Mouse (Mus musculus) lung, postnatal 0 days (tissue): ENCODE results near the gene Arid1a.
A peak's percentile ranks its signal among the peaks of the same experiment; 100 is the strongest.
"Not testable (repeated sequence)": the region's sequence is repeated elsewhere in the genome, so short reads cannot be mapped to it uniquely, and the experiment has no call there.

Experiments
- CTCF ChIP-seq: IDR thresholded peaks from 2 replicates; pipeline ENCODE4 v1.5.1; 2016; ENCODE audit warnings: antibody characterized with exemption, mild to moderate bottlenecking
- EP300 ChIP-seq: IDR thresholded peaks from 2 replicates; pipeline ENCODE4 v1.6.1; 2016; ENCODE audit warnings: antibody characterized with exemption, mild to moderate bottlenecking, control low read depth

GRCm38 (mm10) chr4:133654070-133654469 is 102.5 kb downstream of the Arid1a start:
- peak; percentile 12; the same call in 1 of the 2 replicates for TF ChIP-seq CTCF
- not testable (repeated sequence) for TF ChIP-seq EP300
